Mouse (Mus musculus) 3134 (cell line): ENCODE measurements around the gene Hoxa7.

Experiments
- DNase-seq: peaks from one replicate; pipeline ENCODE4 v3.0.0-alpha.2; 2011; ENCODE audit warnings: low spot score; ENCODE audit not compliant: insufficient read length; ENCODE audit errors: extremely low read depth

Hoxa7 gene

DNA sequence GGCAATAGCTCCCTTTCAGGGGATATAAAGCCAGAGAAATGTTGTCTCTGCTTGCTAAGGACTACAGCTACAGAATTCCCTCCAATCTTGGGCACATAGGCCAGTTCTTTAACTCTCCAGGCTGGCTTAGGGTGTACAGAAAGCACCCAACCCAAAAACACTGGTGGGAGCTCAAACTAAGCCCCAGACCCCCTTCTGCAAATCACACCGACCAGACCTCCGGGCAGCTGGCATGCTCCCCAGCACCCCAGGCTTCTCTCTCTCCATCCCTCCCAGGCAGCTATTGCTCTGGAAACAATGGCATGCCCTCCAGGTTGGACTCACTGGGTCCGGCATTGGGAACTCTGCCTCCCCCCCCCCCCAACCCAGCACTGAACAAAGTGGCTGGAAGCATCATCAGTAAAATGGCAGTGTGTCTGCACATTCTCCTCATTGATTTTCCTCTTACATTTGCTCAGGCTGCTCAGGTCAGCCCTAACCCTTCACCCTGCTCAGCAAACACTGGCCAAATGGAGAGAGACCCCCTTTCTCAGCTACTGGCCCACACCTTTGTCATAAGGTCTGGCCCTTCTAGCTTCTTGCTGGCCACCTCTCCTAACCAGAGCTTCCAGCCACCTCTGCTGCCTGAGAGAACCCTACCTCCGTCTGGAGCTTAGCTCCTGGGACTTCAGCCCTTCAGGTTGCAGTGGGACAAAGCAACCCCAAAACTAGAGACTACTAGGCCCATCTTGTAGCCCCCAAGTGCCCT, 42.6 kb downstream of the Hoxa7 start:
- no peak for DNase-seq

DNA sequence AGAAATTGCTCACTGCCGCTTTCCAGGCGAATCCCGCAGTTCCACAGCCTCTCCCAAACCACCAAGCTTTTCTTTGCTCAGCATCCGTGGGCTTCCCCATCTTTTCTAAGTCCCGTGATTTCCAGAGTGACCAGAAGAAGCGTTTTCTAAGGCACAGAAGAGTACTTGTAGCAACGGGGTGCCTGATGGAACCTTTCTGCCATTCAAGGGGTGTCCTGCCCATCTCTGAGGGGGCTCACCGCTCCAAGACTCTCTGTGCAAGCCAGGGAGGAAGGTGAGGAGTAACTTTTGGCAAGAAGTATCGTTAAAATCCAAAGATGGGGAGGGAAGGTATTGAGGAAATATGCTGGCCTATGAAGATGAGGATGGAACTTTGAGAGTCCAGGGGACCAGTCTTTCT, 43.8 kb downstream of the Hoxa7 start:
- DNase-seq, result no peak

- DNase-seq, result no peak
These were observed 44.5 kb downstream of the Hoxa7 start, which contains the start of gene 5730596B20Rik for GRCm38 (mm10) chr6:52177061-52177735. 5730596B20Rik (plus strand) TSS chr6:52177498.

DNA sequence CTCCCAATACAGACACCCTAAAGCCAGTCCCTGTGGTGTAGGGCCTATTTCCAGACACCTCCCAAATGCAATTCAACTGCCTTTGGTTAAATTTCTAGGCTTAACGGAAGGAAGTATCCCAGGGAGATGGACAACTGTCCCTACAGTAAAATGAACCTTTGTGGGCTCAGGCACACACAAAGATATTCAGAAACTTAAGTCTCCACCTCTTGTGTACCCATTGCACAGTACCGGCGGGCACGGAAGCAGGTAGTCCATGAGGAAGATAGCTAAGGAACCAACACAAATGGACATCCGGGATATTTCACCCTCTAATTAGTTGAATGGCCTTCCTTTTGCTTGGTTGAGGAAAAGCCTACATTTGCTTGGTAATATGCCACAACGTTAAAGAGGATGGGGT, 45.3 kb downstream of the Hoxa7 start:
- DNase-seq, result no peak

DNA sequence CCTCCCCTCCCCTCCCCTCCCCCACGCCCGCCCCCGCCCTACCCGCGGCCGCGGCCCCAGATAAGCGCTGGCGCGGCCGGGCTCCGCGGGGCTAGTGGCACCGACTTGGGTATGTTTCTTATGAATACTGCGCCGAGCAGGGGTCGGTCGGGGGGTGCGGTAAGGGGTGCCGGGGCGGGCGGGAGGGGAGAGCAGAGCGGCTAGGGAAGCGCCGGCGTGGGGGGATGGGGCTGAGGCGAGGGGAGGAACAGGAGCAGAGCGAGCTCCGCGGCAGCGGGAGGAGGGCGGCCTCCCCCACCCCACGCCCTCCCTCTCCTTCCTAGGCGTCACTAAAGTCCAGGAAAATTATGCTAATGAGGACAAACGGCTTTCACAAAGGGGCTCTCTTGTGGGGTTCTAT, 45.8 kb downstream of the Hoxa7 start:
- DNase-seq, result no peak

GRCm38 (mm10) chr6:52174968-52175751, 46.5 kb downstream of the Hoxa7 start:
- DNase-seq, result no peak

DNA sequence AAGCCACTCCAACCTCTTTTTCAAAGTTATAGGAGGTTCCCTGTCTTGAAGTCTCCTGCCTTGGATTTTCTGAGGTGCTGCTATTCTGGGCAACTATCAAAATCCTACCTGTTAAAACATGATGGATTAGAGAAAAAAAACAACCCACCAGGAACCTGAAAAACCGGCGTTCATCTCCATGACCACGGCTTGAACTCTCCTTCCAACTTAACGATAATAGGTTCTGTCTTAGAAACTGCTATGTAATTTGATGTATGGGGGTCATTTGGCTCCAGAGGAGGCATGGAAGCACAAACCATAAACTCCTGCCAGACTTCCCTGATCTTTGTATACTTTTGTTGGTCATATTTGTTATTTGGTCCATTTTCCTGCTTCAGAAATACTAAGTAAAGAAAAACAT, 48.0 kb downstream of the Hoxa7 start:
- no peak for DNase-seq

DNA sequence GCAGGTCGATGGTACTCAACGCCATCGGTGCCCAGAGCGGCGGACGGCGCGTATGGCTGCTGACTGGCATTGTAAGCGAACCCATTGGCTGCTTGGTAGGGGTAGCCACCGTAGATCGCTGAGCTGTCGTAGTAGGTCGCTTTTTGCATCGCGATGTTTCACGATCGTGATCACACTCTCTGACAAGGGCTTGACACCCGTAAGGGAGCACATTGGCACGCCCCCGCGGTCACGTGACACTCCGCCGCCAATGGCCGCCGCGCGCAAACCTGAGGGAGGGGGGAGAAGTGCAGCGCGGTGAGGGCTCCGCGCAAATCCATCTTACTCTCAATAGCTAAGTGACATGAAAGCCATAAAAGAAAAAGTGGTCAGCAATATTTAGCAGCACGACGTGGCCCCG, 49.2 kb downstream of the Hoxa7 start:
- no peak for DNase-seq

DNA sequence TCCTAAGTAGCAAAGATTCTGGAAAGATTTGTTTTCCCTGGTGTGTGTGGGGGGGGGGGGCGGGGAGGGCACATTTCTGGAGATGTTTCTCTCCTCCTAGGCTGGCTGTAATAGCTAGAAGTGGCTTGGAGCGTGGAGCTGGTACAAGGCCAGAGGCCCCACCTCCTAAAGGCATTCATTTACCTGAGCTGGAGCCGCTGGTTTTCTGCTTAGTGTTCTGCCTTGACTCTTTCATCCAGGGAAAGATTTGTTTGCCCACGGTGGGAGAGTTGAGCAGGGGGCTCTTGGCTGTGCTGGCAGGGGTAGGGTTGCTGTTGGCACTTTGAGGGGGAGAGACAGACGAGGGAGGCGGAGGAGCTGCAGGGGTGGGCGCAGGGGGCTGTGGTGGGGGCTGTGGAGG, 49.7 kb downstream of the Hoxa7 start:
- no peak for DNase-seq

DNA sequence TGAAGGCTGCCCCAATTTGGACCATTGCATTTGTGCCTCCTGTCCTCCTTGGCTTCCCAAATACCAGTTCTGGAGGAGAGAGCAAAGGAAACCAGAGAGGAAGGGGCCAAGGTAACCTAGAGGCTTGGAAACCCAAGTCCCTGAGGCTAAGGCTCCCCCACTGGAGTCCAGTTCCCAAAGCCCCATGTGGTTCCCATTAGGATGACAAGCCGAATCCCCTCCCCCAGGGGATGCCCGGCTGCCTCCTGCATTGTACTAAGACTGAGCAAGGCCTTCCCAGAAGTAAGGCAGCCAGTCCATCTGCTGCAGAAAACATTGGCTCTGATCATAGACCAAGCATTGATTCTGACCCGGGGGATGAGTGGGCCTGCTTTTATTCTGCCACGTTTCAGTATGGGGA, 50.3 kb downstream of the Hoxa7 start:
- DNase-seq, result no peak

DNA sequence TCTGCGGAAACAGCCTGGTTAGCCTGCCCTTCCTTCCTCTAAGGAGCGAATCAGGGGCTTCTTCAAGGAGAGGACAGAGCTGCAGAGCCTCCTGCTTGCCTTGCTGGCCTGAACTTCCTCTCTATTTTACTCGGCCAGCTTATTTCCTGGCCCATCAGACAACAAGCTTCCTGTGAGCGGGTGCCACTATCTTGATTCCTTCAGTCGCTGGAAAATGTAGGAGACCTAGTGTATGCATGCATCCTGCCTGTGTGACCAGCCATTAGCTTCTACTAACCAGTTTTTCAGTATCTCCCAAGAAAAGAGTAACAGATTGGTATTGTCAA, 50.8 kb downstream of the Hoxa7 start:
- no peak for DNase-seq

GRCm38 (mm10) chr6:52170166-52170897, 51.3 kb downstream of the Hoxa7 start:
- no peak for DNase-seq

DNA sequence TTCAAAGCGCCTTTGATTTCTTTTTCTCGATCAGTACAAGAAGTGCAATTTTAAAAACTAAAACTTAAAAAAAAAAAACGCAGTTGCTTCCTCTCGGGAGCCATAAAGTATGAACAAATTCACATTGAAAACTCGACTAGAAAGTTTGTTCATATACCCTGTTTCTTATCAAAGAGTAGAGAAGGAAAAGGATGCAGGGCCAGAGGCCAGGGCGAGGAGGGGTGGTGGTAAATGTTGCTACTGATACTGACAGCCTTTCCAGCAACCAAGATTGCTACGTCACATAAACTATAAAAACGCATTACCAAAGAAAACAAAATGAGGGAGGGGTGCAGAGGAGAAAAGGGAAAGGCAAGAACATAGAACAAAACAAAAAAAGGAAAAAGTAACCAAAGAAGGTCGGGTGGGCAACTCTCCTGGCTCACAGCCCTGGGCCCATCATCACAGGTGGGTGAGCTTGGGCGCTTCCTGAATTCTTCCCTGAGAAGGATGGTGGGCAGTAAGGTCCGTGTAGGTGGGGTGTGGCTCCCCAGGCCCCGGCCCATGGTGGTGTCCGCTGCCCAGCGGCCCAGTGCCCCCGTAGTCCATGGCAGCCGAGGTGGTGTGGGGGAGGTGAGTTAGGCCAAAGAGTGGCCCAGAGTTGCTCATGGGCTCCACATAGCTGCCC, 52.0 kb downstream of the Hoxa7 start:
- no peak for DNase-seq

- DNase-seq, result no peak
These were observed 53.2 kb downstream of the Hoxa7 start for GRCm38 (mm10) chr6:52168191-52169055.

GRCm38 (mm10) chr6:52167736-52168161, 53.9 kb downstream of the Hoxa7 start:
- DNase-seq, result no peak

DNA sequence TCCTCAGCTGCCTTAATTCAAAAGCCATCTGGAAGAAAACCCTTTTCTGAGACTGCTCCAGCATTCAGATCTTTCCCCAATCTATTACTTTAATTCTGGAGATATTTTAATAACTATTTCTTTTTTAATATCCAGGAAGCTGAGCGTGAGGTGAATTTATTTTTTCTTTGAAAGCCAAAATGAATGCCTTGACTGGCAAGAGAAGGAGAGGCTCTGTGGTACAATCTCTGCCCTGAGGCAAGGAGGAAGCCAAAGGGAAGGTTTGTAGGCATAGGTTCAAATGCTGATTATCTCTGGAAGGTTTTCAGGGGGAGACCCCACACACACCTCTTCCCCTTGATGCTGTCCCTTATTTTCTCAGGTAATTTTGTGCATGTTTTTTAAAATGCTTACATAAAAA, 54.5 kb downstream of the Hoxa7 start:
- DNase-seq, result no peak

GRCm38 (mm10) chr6:52166431-52167077, 55.1 kb downstream of the Hoxa7 start:
- no peak for DNase-seq

- DNase-seq, result no peak
These were observed 55.9 kb downstream of the Hoxa7 start for GRCm38 (mm10) chr6:52165441-52166370.
